Mouse (Mus musculus): Measurements from ENCODE around the gene Skor1. TPM values are rescaled to one million over a fixed set of nuclear protein-coding genes. Genes with fewer than 3 reads are reported as not detected.

The Skor1 gene
- polyA plus RNA-seq, 2 experiments, result 0.01 TPM; not detected in 1

DNA sequence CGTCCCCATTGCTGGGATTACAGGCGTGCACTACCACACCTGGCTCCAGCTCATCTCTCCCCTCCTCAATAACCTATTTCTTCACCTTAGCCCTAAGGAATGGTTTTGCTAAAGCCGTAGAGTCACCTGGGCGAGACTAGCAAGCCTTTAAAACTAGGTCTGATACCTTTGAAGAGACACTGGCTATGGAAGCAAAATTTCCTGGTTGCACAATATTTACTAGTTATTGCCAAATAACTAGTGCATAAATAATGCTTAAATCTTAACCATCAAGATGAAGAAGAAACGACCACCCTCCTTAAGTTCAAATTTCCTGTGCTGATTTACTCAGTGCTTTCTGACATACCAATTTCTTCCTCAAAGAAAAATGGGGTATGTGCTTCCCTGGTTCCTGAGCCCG lies 15.1 kb downstream of the Skor1 start:
- WGBS (ENCODE audit: insufficient replicate concordance), result 9% methylated on average over 6 of the region's 6 CpGs
- TF ChIP-seq EP300 (IDR thresholded peaks at IDR 0.05; ENCODE audit: low read depth), result no peak
- TF ChIP-seq CTCF (IDR thresholded peaks at IDR 0.05; ENCODE audit: low read depth), result no peak
- Histone ChIP-seq H3K36me3 (replicated peaks; ENCODE audit: control insufficient read depth, insufficient read depth, low read depth) (no peaks in the 10 kb centered on the region), H3K4me3 (ENCODE audit: insufficient read depth in 1 of 2, low read depth in 2 of 2, low read length in 2 of 2) (peak overlapping the region; percentile 23 to 36; a peak in 2 of 4 replicates), H3K4me1 (replicated peaks; ENCODE audit: control insufficient read depth in 2 of 2, insufficient read depth in 2 of 2, low read length in 1 of 2) (peaks cover 0 to 4% of the 10 kb centered on the region in 2 experiments; a peak in 1 of 4 replicates), H3K27me3 (ENCODE audit: control insufficient read depth, insufficient read depth, low read length) (peaks cover 64% of the 10 kb centered on the region), H3K9me3 (ENCODE audit: control insufficient read depth, low read length) (no peaks in the 10 kb centered on the region), H3K9ac (replicated peaks) (no peak overlapping the region), H3K27ac (no peak overlapping the region), H3K4me2 (ENCODE audit: low read depth) (peak overlapping the region; percentile 53)
- ATAC-seq (ENCODE audit: insufficient read depth) (no peak), DNase-seq (ENCODE audit: low read depth in 3 of 3, low spot score in 3 of 3) (no peak)

DNA sequence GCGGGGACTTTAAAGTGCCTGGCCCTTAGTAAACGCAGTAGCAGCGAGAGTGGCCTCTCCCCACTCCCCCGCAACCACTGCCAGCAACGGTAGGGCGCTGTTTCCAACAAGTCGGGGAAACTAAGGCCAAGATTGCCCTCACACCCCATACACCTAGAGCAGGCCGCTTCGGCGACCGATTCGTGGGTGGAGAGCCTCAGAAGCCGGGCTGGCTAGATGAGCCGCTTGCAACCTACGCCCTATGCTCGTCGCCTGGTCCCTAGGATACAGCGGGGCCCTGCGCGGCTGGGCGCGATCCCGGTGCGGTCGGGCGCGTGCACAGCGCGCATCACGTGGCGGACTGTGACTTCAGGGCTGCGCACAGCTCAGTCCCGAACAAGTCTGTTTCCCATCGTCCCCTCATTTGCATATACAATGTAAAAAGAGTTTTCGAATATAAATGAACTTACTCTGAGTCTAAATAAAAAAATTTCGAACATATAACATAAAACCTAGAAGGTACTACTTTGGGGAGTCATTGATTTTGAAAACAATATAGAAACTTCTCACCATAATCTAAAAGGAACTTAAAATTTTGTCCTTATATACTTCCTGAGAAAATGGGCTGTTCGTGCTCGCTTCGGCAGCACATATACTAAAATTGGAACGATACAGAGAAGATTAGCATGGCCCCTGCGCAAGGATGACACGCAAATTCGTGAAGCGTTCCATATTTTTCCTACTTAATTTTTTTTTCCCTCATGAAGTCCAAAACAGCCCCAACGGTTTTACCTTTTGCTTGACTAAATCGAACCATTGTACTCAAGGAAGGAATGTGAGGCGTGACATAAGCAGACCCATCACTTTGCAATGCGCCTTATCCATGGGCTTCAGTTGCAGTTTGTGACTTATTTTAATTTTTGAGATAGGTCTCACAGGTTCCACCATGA lies 15.8 kb downstream of the Skor1 start:
- no peak overlapping the region for H3K27ac ChIP-seq
- ATAC-seq (ENCODE audit: insufficient read depth), result peak; percentile 99
- H3K9me3 ChIP-seq (ENCODE audit: control insufficient read depth, low read length), result no peaks in the 10 kb centered on the region

DNA sequence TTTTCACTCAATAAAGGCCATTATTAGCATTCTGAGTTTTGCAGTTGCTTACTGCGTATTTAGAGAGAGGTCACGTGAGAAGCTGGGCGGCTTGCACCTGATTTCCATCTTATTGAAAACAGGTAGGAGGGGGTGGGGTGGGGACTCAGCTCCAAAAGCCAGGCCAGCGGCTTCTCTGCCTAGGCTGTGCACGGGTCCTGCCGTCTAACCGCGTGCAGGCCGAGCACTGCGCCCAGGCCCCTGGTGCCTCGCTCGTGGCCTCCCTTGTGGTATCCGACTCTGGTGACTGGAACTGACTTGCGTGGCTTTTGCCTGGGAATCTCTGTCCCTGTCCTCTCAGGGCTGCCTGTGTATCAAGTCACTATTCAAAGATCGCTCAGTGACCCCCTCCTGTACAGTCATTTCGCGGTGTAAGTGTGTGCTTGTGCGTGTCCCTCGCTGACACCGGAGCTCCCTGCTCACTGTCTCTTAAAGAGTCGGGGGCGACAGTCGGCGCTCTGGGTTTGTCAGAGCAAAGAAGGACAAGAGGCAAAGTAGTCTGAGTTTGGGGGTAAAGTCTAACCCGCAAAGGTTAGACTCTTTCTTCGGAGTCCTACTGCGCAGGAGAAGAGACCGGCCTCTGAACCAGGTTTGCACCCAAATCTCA lies 16.7 kb downstream of the Skor1 start:
- ATAC-seq (ENCODE audit: insufficient read depth), result no peak
- Histone ChIP-seq H3K9ac (replicated peaks) (peak overlapping the region; percentile 31), H3K9me3 (ENCODE audit: control insufficient read depth, low read length) (no peaks in the 10 kb centered on the region), H3K4me2 (ENCODE audit: low read depth) (peak overlapping the region; percentile 69), H3K4me1 (replicated peaks; ENCODE audit: control insufficient read depth in 2 of 2, insufficient read depth in 2 of 2, low read length in 1 of 2) (peaks cover 0 to 4% of the 10 kb centered on the region in 2 experiments; a peak in 1 of 4 replicates), H3K27ac (no peak overlapping the region), H3K36me3 (replicated peaks; ENCODE audit: control insufficient read depth, insufficient read depth, low read depth) (no peaks in the 10 kb centered on the region), H3K27me3 (ENCODE audit: control insufficient read depth, insufficient read depth, low read length) (peaks cover 48% of the 10 kb centered on the region), H3K4me3 (ENCODE audit: insufficient read depth in 1 of 2, low read depth in 2 of 2, low read length in 2 of 2) (peak overlapping the region; percentile 52 to 69)
- 7% methylated on average over 28 of the region's 28 CpGs for WGBS (ENCODE audit: insufficient replicate concordance)
- no peak for DNase-seq (ENCODE audit: low read depth in 3 of 3, low spot score in 3 of 3)
- no peak for TF ChIP-seq CTCF (IDR thresholded peaks at IDR 0.05; ENCODE audit: low read depth)
- no peak for TF ChIP-seq EP300 (IDR thresholded peaks at IDR 0.05; ENCODE audit: low read depth)

More for the DNA sequence above, 15.8 kb downstream of the Skor1 start:
- peak overlapping the region; percentile 69 for H3K4me2 ChIP-seq (ENCODE audit: low read depth)
- WGBS (ENCODE audit: insufficient replicate concordance), result 1% methylated on average over 48 of the region's 48 CpGs
- no peak for TF ChIP-seq EP300 (IDR thresholded peaks at IDR 0.05; ENCODE audit: low read depth)
- TF ChIP-seq CTCF (IDR thresholded peaks at IDR 0.05; ENCODE audit: low read depth), result no peak
- H3K36me3 ChIP-seq (replicated peaks; ENCODE audit: control insufficient read depth, insufficient read depth, low read depth), result no peaks in the 10 kb centered on the region
- peak overlapping the region; percentile 31 for H3K9ac ChIP-seq (replicated peaks)
- H3K4me3 ChIP-seq (ENCODE audit: insufficient read depth in 1 of 2, low read depth in 2 of 2, low read length in 2 of 2), result peak overlapping the region; percentile 52 to 69
- DNase-seq (ENCODE audit: low read depth in 3 of 3, low spot score in 3 of 3), result peak; percentile 68 to 75 (median 72)
- H3K27me3 ChIP-seq (ENCODE audit: control insufficient read depth, insufficient read depth, low read length), result peaks cover 57% of the 10 kb centered on the region
- H3K4me1 ChIP-seq (replicated peaks; ENCODE audit: control insufficient read depth in 2 of 2, insufficient read depth in 2 of 2, low read length in 1 of 2), result peaks cover 0 to 4% of the 10 kb centered on the region in 2 experiments; a peak in 1 of 4 replicates

DNA sequence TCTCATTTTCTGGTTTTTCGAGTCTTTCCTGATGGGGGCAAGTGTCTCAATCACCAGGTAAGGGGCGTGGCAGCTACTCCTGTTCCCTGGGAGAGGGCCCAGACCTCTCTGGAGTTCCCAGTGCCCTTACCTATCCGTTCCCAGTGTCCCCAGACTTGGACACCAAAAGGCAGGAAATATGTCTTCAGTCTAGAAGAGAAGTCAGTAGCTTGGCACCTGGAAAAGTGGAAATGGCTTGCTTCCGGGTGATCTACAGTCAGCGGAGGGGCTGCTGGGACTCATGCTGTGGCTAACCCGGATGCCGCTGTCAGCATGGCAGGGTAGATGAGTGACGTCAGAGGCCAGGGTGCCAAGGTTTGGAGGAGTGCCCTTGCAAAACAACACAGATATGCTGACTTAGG lies 19.1 kb downstream of the Skor1 start:
- no peak overlapping the region for H3K4me2 ChIP-seq (ENCODE audit: low read depth)
- WGBS (ENCODE audit: insufficient replicate concordance), result 60% methylated on average over 8 of the region's 8 CpGs
- peaks cover 24% of the 10 kb centered on the region for H3K27me3 ChIP-seq (ENCODE audit: control insufficient read depth, insufficient read depth, low read length)
- H3K4me1 ChIP-seq (replicated peaks; ENCODE audit: control insufficient read depth in 2 of 2, insufficient read depth in 2 of 2, low read length in 1 of 2), result peaks cover 0 to 4% of the 10 kb centered on the region in 2 experiments; a peak in 1 of 4 replicates
- no peak for ATAC-seq (ENCODE audit: insufficient read depth)
- no peaks in the 10 kb centered on the region for H3K9me3 ChIP-seq (ENCODE audit: control insufficient read depth, low read length)
- no peak overlapping the region for H3K9ac ChIP-seq (replicated peaks)
- H3K36me3 ChIP-seq (replicated peaks; ENCODE audit: control insufficient read depth, insufficient read depth, low read depth), result no peaks in the 10 kb centered on the region
- TF ChIP-seq EP300 (IDR thresholded peaks at IDR 0.05; ENCODE audit: low read depth) (no peak), CTCF (IDR thresholded peaks at IDR 0.05; ENCODE audit: low read depth) (no peak)
- no peak overlapping the region for H3K27ac ChIP-seq
- H3K4me3 ChIP-seq (ENCODE audit: insufficient read depth in 1 of 2, low read depth in 2 of 2, low read length in 2 of 2), result no peak overlapping the region
- DNase-seq (ENCODE audit: low read depth in 3 of 3, low spot score in 3 of 3), result no peak

DNA sequence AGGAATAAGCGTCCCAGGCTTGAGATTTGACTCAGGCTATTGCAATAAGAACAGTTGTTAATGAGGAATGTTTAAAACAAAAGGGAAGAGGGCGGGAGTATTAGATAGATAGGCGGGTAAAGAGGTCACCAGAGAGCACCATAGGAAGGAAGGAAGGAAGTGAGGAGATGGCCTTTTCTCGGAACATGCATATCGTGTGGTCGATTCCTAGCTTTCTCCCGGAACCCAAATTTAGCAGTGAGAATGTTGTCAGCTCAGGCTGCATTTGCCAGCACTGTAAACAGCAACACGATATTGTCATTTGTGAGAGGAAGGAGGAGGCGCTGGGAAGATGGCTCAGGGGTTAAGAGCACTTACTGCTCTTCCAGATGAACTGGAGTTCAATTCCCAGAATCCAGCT lies 24.2 kb downstream of the Skor1 start:
- Histone ChIP-seq H3K4me3 (ENCODE audit: insufficient read depth in 1 of 2, low read depth in 2 of 2, low read length in 2 of 2) (no peak overlapping the region), H3K4me2 (ENCODE audit: low read depth) (peak overlapping the region; percentile 69), H3K27ac (no peak overlapping the region), H3K4me1 (replicated peaks; ENCODE audit: control insufficient read depth in 2 of 2, insufficient read depth in 2 of 2, low read length in 1 of 2) (no peaks in the 10 kb centered on the region; a peak in 1 of 4 replicates), H3K9me3 (ENCODE audit: control insufficient read depth, low read length) (no peaks in the 10 kb centered on the region), H3K9ac (replicated peaks) (no peak overlapping the region), H3K27me3 (ENCODE audit: control insufficient read depth, insufficient read depth, low read length) (no peaks in the 10 kb centered on the region), H3K36me3 (replicated peaks; ENCODE audit: control insufficient read depth, insufficient read depth, low read depth) (no peaks in the 10 kb centered on the region)
- WGBS (ENCODE audit: insufficient replicate concordance), result 8% methylated on average over 9 of the region's 9 CpGs
- DNase-seq (ENCODE audit: low read depth in 3 of 3, low spot score in 3 of 3), result no peak
- no peak for TF ChIP-seq EP300 (IDR thresholded peaks at IDR 0.05; ENCODE audit: low read depth)
- TF ChIP-seq CTCF (IDR thresholded peaks at IDR 0.05; ENCODE audit: low read depth), result no peak
- peak; percentile 43; the same call in 1 of the 2 replicates for ATAC-seq (ENCODE audit: insufficient read depth)

Data from liver, embryonic 14.5 days (tissue).